Mouse (Mus musculus) gastrocnemius, adult 18-20 months (tissue): ENCODE results near the gene Abcf3. TPM values are rescaled to one million over a fixed set of nuclear protein-coding genes. Genes with fewer than 3 reads are reported as not detected.

Experiments
- microRNA-seq: library from miRNA; unstranded; fragments of <30 nt; microRNA quantifications from one replicate; pipeline ENCODE4 v1.2.0, GENCODE M21; 2021
- total RNA-seq, 2 experiments: library from RNA; stranded (reverse); gene quantifications; 2 replicates each; pipeline ENCODE4 v1.2.3; 2021

Gene Abcf3
- total RNA-seq, 2 experiments from 2014 or later, result 50.3 to 69.8 TPM

Small RNA genes lying within 50 kb of the gene (microRNA-seq; reads per million reads assigned to microRNA genes)
- not detected for gene Mir1224

Other genes starting within 250 kb of the Abcf3 start
- 10 to 100 TPM; 61.3 to 68.5 TPM for gene Parl, start 246.2 kb upstream of the Abcf3 start, total RNA-seq
- under 1 TPM in 1 of 2 experiments, not detected in 1; 0.07 TPM for gene Cyp2ab1, start 223.2 kb upstream of the Abcf3 start, total RNA-seq
- gene Abcc5, start 122.2 kb upstream of the Abcf3 start, total RNA-seq, result 10 to 100 TPM; 54.0 to 56.5 TPM
- 10 to 100 TPM; 52.6 to 54.4 TPM for gene Eif2b5, start 49.8 kb upstream of the Abcf3 start, total RNA-seq
- gene Dvl3, start 31.6 kb upstream of the Abcf3 start, total RNA-seq, result 10 to 100 TPM; 28.4 to 32.0 TPM
- 100 to 1,000 TPM; 121 to 146 TPM for gene Ap2m1, start 13.1 kb upstream of the Abcf3 start, total RNA-seq
- gene Vwa5b2, start 40.9 kb downstream of the Abcf3 start, total RNA-seq, result under 1 TPM in 1 of 2 experiments, not detected in 1; 0.07 TPM
- 1 to 10 TPM; 3.7 to 4.1 TPM for gene Eef1akmt4, start 63.0 kb downstream of the Abcf3 start, total RNA-seq
- under 1 TPM; 0.11 to 0.17 TPM for gene Gm49333, start 63.0 kb downstream of the Abcf3 start, total RNA-seq
- gene Alg3, start 63.2 kb downstream of the Abcf3 start, total RNA-seq, result 10 to 100 TPM; 12.7 to 13.7 TPM
- 1 to 10 TPM; 1.1 to 1.2 TPM for gene Camk2n2, start 72.7 kb downstream of the Abcf3 start, total RNA-seq
- gene Ece2, start 81.3 kb downstream of the Abcf3 start, total RNA-seq, result under 1 TPM in 1 of 2 experiments, not detected in 1; 0.41 TPM
- 100 to 1,000 TPM; 251 to 253 TPM for gene Psmd2, start 103.1 kb downstream of the Abcf3 start, total RNA-seq
- 100 to 1,000 TPM; 426 to 438 TPM for gene Eif4g1, start 119.7 kb downstream of the Abcf3 start, total RNA-seq
- gene Fam131a, start 144.7 kb downstream of the Abcf3 start, total RNA-seq, result 10 to 100 TPM; 47.5 to 59.9 TPM
- gene Polr2h, start 169.1 kb downstream of the Abcf3 start, total RNA-seq, result 1 to 10 TPM; 7.8 to 9.5 TPM
- gene Clcn2, start 169.2 kb downstream of the Abcf3 start, total RNA-seq, result 1 to 10 TPM in 1 of 2 experiments, under 1 TPM in 1; 0.64 to 1.1 TPM
- 1 to 10 TPM; 2.1 to 3.1 TPM for gene Chrd, start 184.6 kb downstream of the Abcf3 start, total RNA-seq
- gene Thpo, start 185.9 kb downstream of the Abcf3 start, total RNA-seq, result 10 to 100 TPM in 1 of 2 experiments, 1 to 10 TPM in 1; 6.2 to 10.4 TPM